Mouse (Mus musculus): ENCODE results near the gene Klrb1f. TPM values are rescaled to one million over a fixed set of nuclear protein-coding genes. Genes with fewer than 3 reads are reported as not detected.

The Klrb1f gene
- polyA plus RNA-seq, 1 experiment from 2014 or later = 0.49 TPM

GRCm38 (mm10) chr6:129027451-129028248 lies 18.1 kb upstream of the Klrb1f start:
- WGBS = 87% methylated on average over 8 of the region's 8 CpGs
- H3K36me3 ChIP-seq = no peaks in the 10 kb centered on the region
- no peaks in the 10 kb centered on the region for H3K27me3 ChIP-seq
- H3K27ac ChIP-seq = no peak overlapping the region
- no peak overlapping the region for H3K9ac ChIP-seq
- no peak overlapping the region for H3K4me3 ChIP-seq
- H3K4me2 ChIP-seq (replicated peaks) = no peak overlapping the region
- H3K4me1 ChIP-seq = no peaks in the 10 kb centered on the region
- H3K9me3 ChIP-seq = no peaks in the 10 kb centered on the region
- ATAC-seq (ENCODE audit: insufficient number of reproducible peaks, insufficient read depth, low FRiP score, low TSS enrichment) = no peak

GRCm38 (mm10) chr6:129030175-129030824 lies 15.4 kb upstream of the Klrb1f start:
- no peak overlapping the region for H3K4me2 ChIP-seq (replicated peaks)
- no peak overlapping the region for H3K27ac ChIP-seq
- H3K4me3 ChIP-seq = no peak overlapping the region
- no peaks in the 10 kb centered on the region for H3K27me3 ChIP-seq
- 52% methylated on average over 6 of the region's 6 CpGs for WGBS
- ATAC-seq (ENCODE audit: insufficient number of reproducible peaks, insufficient read depth, low FRiP score, low TSS enrichment) = no peak
- H3K36me3 ChIP-seq = no peaks in the 10 kb centered on the region
- no peaks in the 10 kb centered on the region for H3K4me1 ChIP-seq
- no peak overlapping the region for H3K9ac ChIP-seq
- no peaks in the 10 kb centered on the region for H3K9me3 ChIP-seq

GRCm38 (mm10) chr6:129030964-129031363 lies 14.7 kb upstream of the Klrb1f start:
- Histone ChIP-seq H3K4me1 (no peaks in the 10 kb centered on the region), H3K4me2 (replicated peaks) (no peak overlapping the region), H3K27ac (no peak overlapping the region), H3K36me3 (no peaks in the 10 kb centered on the region), H3K4me3 (no peak overlapping the region), H3K9ac (no peak overlapping the region), H3K9me3 (no peaks in the 10 kb centered on the region), H3K27me3 (no peaks in the 10 kb centered on the region)
- WGBS = 82% methylated on average over 2 of the region's 2 CpGs
- no peak for ATAC-seq (ENCODE audit: insufficient number of reproducible peaks, insufficient read depth, low FRiP score, low TSS enrichment)

DNA sequence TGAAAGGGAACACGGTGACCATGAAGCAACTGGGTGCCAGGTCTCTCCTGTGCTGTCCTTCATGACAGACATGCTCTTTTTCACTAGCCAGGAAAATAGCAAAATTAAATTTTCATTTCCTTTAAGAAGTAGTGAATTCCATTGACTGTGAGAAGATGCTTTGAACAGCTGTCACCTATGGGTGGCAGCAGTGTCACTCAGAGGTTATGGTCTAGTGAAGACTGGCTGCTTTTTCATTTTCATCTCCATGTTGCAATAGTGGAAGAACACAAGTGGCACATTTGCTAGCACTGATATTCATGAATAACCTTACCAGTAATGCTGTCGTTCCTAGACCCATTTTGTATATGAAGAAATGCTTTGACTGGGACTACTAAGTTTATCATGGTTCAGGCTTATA lies 12.3 kb upstream of the Klrb1f start:
- Histone ChIP-seq H3K4me2 (replicated peaks) (no peak overlapping the region), H3K9me3 (no peaks in the 10 kb centered on the region), H3K9ac (no peak overlapping the region), H3K27ac (no peak overlapping the region), H3K27me3 (no peaks in the 10 kb centered on the region), H3K4me1 (no peaks in the 10 kb centered on the region), H3K36me3 (no peaks in the 10 kb centered on the region), H3K4me3 (no peak overlapping the region)
- ATAC-seq (ENCODE audit: insufficient number of reproducible peaks, insufficient read depth, low FRiP score, low TSS enrichment) = no peak
- 79% methylated on average over 2 of the region's 2 CpGs for WGBS

DNA sequence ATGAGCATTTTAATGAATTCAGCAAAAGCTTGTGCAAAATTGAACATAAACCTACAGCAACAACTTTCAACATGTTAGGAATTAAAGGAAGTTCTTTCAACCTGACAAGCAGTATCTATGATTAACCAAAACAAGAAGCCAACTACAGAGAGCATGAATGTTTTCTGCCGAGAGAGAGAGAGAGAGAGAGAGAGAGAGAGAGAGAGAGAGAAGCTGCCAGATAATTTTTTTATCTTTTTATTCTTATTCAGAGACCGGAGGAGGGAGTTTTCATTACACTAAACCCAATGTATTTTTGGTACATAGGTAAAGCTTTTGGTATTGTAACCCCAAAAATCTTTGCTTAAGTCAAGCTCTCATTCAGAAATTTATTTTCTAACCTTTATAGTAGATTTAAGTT lies 10.7 kb upstream of the Klrb1f start:
- Histone ChIP-seq H3K27me3 (no peaks in the 10 kb centered on the region), H3K4me3 (no peak overlapping the region), H3K9ac (no peak overlapping the region), H3K36me3 (no peaks in the 10 kb centered on the region), H3K9me3 (no peaks in the 10 kb centered on the region), H3K4me2 (replicated peaks) (no peak overlapping the region), H3K27ac (no peak overlapping the region), H3K4me1 (no peaks in the 10 kb centered on the region)
- no peak for ATAC-seq (ENCODE audit: insufficient number of reproducible peaks, insufficient read depth, low FRiP score, low TSS enrichment)
- WGBS = 77% methylated on average over 2 of the region's 2 CpGs

DNA sequence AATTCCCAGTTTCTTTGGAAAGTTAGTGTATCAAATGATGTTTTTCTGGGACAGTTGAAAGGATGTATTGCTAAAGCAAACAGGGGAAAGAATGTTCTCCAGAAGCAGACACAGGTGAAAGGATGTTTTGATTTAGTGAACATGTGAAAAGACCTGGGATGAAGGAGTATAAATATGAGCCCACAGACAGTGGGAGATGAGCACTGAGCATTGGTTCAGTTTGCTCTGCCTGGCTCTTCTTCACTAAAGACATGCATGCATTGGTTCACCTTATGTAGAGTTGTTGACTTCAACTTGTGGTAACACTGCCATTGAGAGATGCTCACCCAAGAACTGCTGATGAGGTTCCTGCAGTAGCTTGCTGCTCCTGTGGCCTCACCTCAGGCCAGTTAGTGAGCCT lies 9.4 kb upstream of the Klrb1f start:
- ATAC-seq (ENCODE audit: insufficient number of reproducible peaks, insufficient read depth, low FRiP score, low TSS enrichment) = no peak
- Histone ChIP-seq H3K27me3 (no peaks in the 10 kb centered on the region), H3K27ac (no peak overlapping the region)

DNA sequence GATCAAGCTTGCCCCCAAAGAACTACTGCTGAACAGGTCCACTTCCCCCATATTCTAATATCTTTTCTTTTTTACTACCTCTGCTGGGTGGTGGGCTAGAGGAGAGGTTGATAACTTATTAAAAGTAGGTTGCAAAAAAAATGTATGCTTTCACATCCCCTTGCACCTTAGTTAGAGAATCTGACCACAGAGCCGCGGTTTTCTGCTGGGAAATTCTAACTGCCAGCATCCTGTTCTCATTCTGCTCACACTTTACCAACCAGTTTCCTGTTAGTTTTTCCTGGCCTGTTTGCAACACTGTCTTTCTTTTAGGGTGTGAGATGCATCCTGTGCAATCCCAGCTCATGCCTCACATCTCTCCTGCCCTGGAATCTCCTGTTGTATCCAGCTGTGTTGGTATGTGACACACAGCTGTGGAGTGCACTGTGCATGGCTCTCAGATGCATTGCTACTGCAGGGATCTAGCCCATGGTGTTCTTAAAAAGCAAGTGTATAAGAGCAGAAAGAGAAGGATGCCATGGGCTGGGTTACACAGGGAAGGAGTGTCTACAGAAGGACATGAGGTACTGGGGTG lies 8.7 kb upstream of the Klrb1f start:
- H3K27me3 ChIP-seq = no peaks in the 10 kb centered on the region
- ATAC-seq (ENCODE audit: insufficient number of reproducible peaks, insufficient read depth, low FRiP score, low TSS enrichment) = no peak
- H3K36me3 ChIP-seq = no peaks in the 10 kb centered on the region
- WGBS = 67% methylated on average over 2 of the region's 2 CpGs
- H3K9ac ChIP-seq = no peak overlapping the region
- H3K27ac ChIP-seq = no peak overlapping the region
- no peak overlapping the region for H3K4me2 ChIP-seq (replicated peaks)
- H3K9me3 ChIP-seq = no peaks in the 10 kb centered on the region
- H3K4me1 ChIP-seq = no peaks in the 10 kb centered on the region
- no peak overlapping the region for H3K4me3 ChIP-seq

More for the DNA sequence above, 9.4 kb upstream of the Klrb1f start:
- no peak overlapping the region for H3K9ac ChIP-seq
- no peak overlapping the region for H3K4me3 ChIP-seq
- H3K4me2 ChIP-seq (replicated peaks) = no peak overlapping the region
- no peaks in the 10 kb centered on the region for H3K4me1 ChIP-seq
- no peaks in the 10 kb centered on the region for H3K36me3 ChIP-seq
- H3K9me3 ChIP-seq = no peaks in the 10 kb centered on the region

GRCm38 (mm10) chr6:129041470-129041869 lies 4.2 kb upstream of the Klrb1f start:
- Histone ChIP-seq H3K27ac (no peak overlapping the region), H3K4me1 (no peaks in the 10 kb centered on the region), H3K9me3 (no peaks in the 10 kb centered on the region), H3K36me3 (no peaks in the 10 kb centered on the region), H3K9ac (no peak overlapping the region), H3K4me3 (no peak overlapping the region), H3K27me3 (no peaks in the 10 kb centered on the region), H3K4me2 (replicated peaks) (no peak overlapping the region)
- no peak for ATAC-seq (ENCODE audit: insufficient number of reproducible peaks, insufficient read depth, low FRiP score, low TSS enrichment)
- 89% methylated on average over 2 of the region's 2 CpGs for WGBS

DNA sequence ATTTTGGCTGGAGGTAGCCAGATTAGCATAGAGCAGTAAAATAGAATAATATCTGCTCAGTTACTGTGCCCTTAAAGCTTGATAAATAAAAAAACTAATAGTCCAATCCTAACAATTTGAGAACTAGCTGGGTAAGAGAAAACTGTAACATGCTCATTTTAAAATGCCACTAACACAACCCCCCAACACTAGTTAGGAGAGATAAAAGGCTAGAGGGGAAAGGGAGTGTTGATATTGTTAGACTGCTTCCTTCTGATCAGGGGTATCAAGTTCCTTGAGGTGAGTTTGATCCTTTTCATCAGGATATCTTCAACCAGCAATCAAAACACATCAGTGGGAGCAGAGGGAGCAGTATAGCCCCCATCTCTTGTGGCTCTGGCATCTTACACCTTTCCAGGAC lies 3.2 kb upstream of the Klrb1f start:
- Histone ChIP-seq H3K4me3 (no peak overlapping the region), H3K4me1 (no peaks in the 10 kb centered on the region), H3K36me3 (no peaks in the 10 kb centered on the region), H3K4me2 (replicated peaks) (no peak overlapping the region), H3K9ac (no peak overlapping the region), H3K27me3 (no peaks in the 10 kb centered on the region), H3K9me3 (no peaks in the 10 kb centered on the region), H3K27ac (no peak overlapping the region)
- ATAC-seq (ENCODE audit: insufficient number of reproducible peaks, insufficient read depth, low FRiP score, low TSS enrichment) = no peak

- H3K4me3 ChIP-seq = no peak overlapping the region
- H3K4me1 ChIP-seq = peaks cover 4% of the 10 kb centered on the region; the same call in 1 of the 2 replicates
- no peak overlapping the region for H3K9ac ChIP-seq
- H3K9me3 ChIP-seq = no peaks in the 10 kb centered on the region
- H3K27me3 ChIP-seq = no peaks in the 10 kb centered on the region
- H3K27ac ChIP-seq = no peak overlapping the region
- H3K36me3 ChIP-seq = no peaks in the 10 kb centered on the region
- no peak for ATAC-seq (ENCODE audit: insufficient number of reproducible peaks, insufficient read depth, low FRiP score, low TSS enrichment)
- H3K4me2 ChIP-seq (replicated peaks) = no peak overlapping the region
- WGBS = 33% methylated on average over 4 of the region's 4 CpGs
These were observed 2.7 kb downstream of the Klrb1f start for GRCm38 (mm10) chr6:129048381-129048780.

DNA sequence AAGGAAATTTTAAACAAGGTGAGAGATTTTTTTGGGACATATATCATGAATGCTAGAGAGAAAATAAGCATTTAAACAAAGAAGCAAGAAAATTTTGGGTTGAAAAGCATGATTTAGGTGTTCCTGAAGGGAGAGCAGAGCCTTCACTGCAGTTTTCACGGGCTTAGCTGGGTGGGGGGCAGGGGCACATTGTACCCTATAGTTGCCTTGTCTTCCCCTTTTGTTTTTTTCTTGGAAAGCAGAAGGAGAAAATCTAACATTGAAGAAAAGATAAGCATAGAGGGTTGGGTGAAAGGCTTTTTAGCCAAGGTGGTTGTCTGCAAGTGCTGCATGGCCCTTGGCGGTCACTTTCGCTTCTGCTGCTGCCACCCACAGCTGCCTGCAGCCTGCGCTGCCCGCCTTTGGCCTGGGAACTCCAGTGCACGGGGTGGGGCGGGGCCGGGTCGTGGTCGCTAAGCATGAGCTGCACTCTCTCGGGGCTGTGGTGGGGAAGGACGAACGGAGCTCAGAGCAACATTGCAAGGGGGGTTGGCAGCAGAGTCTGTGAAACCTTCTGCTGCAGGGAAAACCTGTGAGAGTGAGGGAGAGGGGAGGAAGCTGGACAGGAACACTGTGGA lies 3.3 kb downstream of the Klrb1f start:
- ATAC-seq (ENCODE audit: insufficient number of reproducible peaks, insufficient read depth, low FRiP score, low TSS enrichment) = peak; percentile 84
- peak overlapping the region; percentile 60; the same call in 1 of the 2 replicates for H3K27ac ChIP-seq
- no peaks in the 10 kb centered on the region for H3K36me3 ChIP-seq
- no peaks in the 10 kb centered on the region for H3K27me3 ChIP-seq
- peak overlapping the region; percentile 54 for H3K9ac ChIP-seq
- peaks cover 4% of the 10 kb centered on the region; the same call in 1 of the 2 replicates for H3K4me1 ChIP-seq
- no peaks in the 10 kb centered on the region for H3K9me3 ChIP-seq
- peak overlapping the region; percentile 62 for H3K4me2 ChIP-seq (replicated peaks)
- 1% methylated on average over 13 of the region's 13 CpGs for WGBS
- H3K4me3 ChIP-seq = peak overlapping the region; percentile 45

Data from embryonic facial prominence, embryonic 12.5 days (tissue).